Mouse (Mus musculus): ENCODE results near the gene Fam84b.

GRCm38 (mm10) chr15:60779531-60779973 lies 74.0 kb downstream of the Fam84b start:
- TF ChIP-seq EP300 (IDR thresholded peaks at IDR 0.05) (peak; percentile 78), CTCF (IDR thresholded peaks at IDR 0.05) (no peak)

Measured in lung, postnatal 0 days (tissue).